Mouse (Mus musculus): ENCODE data around the gene Gm43552. TPM values are rescaled to one million over a fixed set of nuclear protein-coding genes. Genes with fewer than 3 reads are reported as not detected.
A peak's percentile ranks its signal among the peaks of the same experiment; 100 is the strongest.

Gene Gm43552
- polyA plus RNA-seq, 1 experiment, result not detected

GRCm38 (mm10) chr5:65438041-65438440 is 54.6 kb downstream of the Gm43552 start:
- Histone ChIP-seq H3K36me3 (ENCODE audit: control insufficient read depth, insufficient read depth) (no peaks in the 10 kb centered on the region), H3ac (ENCODE audit: control insufficient read depth, insufficient read length) (no peak overlapping the region), H3K4me3 (no peak overlapping the region), H3K79me2 (ENCODE audit: control insufficient read depth, insufficient read depth) (peaks cover 22% of the 10 kb centered on the region), H3K27me3 (ENCODE audit: control insufficient read depth, insufficient read depth, insufficient read length) (no peaks in the 10 kb centered on the region), H3K4me2 (ENCODE audit: low read depth) (peak overlapping the region; percentile 47)
- TF ChIP-seq POLR2A (IDR thresholded peaks at IDR 0.05; ENCODE audit: insufficient read length, low read depth), result no peak
- no peak for TF ChIP-seq CEBPB (IDR thresholded peaks at IDR 0.05; ENCODE audit: insufficient read depth, poor library complexity, severe bottlenecking)
- TF ChIP-seq MYOG (IDR thresholded peaks at IDR 0.05; ENCODE audit: control insufficient read depth in 1 of 3, insufficient read depth in 1 of 3, insufficient read length in 2 of 3, low read depth in 2 of 3), result no peak
- no peak for TF ChIP-seq SRF (IDR thresholded peaks at IDR 0.05; ENCODE audit: control insufficient read depth, insufficient read length, low read depth)
- TF ChIP-seq E2F4 (IDR thresholded peaks at IDR 0.05; ENCODE audit: insufficient read depth), result no peak
- no peak for TF ChIP-seq MAX (IDR thresholded peaks at IDR 0.05; ENCODE audit: low read depth)
- no peak for TF ChIP-seq TCF3 (IDR thresholded peaks at IDR 0.05; ENCODE audit: insufficient read length, low read depth)
- TF ChIP-seq REST (IDR thresholded peaks at IDR 0.05; ENCODE audit: insufficient read depth, insufficient read length), result no peak
- TF ChIP-seq TCF12 (IDR thresholded peaks at IDR 0.05; ENCODE audit: insufficient read depth, poor library complexity, severe bottlenecking), result no peak
- TF ChIP-seq USF1 (IDR thresholded peaks at IDR 0.05; ENCODE audit: low read depth), result no peak
- no peak for TF ChIP-seq MYOD1 (IDR thresholded peaks at IDR 0.05; ENCODE audit: control insufficient read depth in 1 of 3, insufficient read length in 2 of 3, low read depth in 2 of 3)

GRCm38 (mm10) chr5:65435806-65436561 is 56.6 kb downstream of the Gm43552 start, which contains the start of gene Ugdh:
Gene Ugdh (minus strand): TSS chr5:65435949.
- Histone ChIP-seq H3K79me2 (ENCODE audit: control insufficient read depth, insufficient read depth) (peaks cover 42% of the 10 kb centered on the region), H3K4me2 (ENCODE audit: low read depth) (peak within 1 kb of the TSS; percentile 93), H3K27me3 (ENCODE audit: control insufficient read depth, insufficient read depth, insufficient read length) (no peaks in the 10 kb centered on the region), H3K36me3 (ENCODE audit: control insufficient read depth, insufficient read depth) (no peaks in the 10 kb centered on the region), H3K4me3 (peak within 1 kb of the TSS; percentile 72), H3ac (ENCODE audit: control insufficient read depth, insufficient read length) (peak within 1 kb of the TSS; percentile 61)
- TF ChIP-seq TCF12 (IDR thresholded peaks at IDR 0.05; ENCODE audit: insufficient read depth, poor library complexity, severe bottlenecking) (no peak), POLR2AphosphoS2 (IDR thresholded peaks at IDR 0.05; ENCODE audit: insufficient read length, low read depth) (peak; percentile 98), REST (IDR thresholded peaks at IDR 0.05; ENCODE audit: insufficient read depth, insufficient read length) (no peak), SRF (IDR thresholded peaks at IDR 0.05; ENCODE audit: control insufficient read depth, insufficient read length, low read depth) (peak; percentile 6), MYOD1 (IDR thresholded peaks at IDR 0.05; ENCODE audit: control insufficient read depth in 1 of 3, insufficient read length in 2 of 3, low read depth in 2 of 3) (peak in 1 of 3 experiments; percentile 19), USF1 (IDR thresholded peaks at IDR 0.05; ENCODE audit: low read depth) (no peak), E2F4 (IDR thresholded peaks at IDR 0.05; ENCODE audit: insufficient read depth) (no peak), POLR2A (IDR thresholded peaks at IDR 0.05; ENCODE audit: insufficient read length, low read depth) (peak; percentile 95)

DNA sequence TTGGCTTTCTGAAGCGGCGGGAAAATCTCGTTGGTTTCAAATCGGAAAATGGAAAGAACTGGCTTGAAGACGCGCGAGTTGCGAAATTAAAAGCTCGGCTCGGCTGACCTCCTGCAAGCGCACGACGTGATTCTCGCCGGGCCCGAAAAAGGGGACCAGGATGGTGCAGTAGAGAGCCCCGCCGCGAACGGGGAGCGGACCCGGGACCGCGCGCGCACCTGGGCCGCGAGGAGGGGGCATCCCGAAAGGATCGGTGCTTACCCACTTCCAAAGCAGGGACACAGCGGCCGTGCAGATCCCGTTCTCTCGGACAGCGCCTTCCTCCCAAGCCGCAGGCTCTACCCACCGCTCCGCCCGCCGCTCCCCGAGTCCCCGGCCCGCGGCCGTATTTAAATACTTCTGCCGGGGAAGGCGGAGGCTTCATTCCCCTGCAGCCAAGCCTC is 57.2 kb downstream of the Gm43552 start:
- Histone ChIP-seq H3K4me3 (peak overlapping the region; percentile 72), H3K79me2 (ENCODE audit: control insufficient read depth, insufficient read depth) (peaks cover 48% of the 10 kb centered on the region), H3K36me3 (ENCODE audit: control insufficient read depth, insufficient read depth) (peaks cover 1% of the 10 kb centered on the region), H3K4me2 (ENCODE audit: low read depth) (peak overlapping the region; percentile 3), H3ac (ENCODE audit: control insufficient read depth, insufficient read length) (peak overlapping the region; percentile 61), H3K27me3 (ENCODE audit: control insufficient read depth, insufficient read depth, insufficient read length) (no peaks in the 10 kb centered on the region)
- TF ChIP-seq POLR2AphosphoS2 (IDR thresholded peaks at IDR 0.05; ENCODE audit: insufficient read length, low read depth) (peak; percentile 35), POLR2A (IDR thresholded peaks at IDR 0.05; ENCODE audit: insufficient read length, low read depth) (peak; percentile 65), TCF3 (IDR thresholded peaks at IDR 0.05; ENCODE audit: insufficient read length, low read depth) (no peak), MYOD1 (IDR thresholded peaks at IDR 0.05; ENCODE audit: control insufficient read depth in 1 of 3, insufficient read length in 2 of 3, low read depth in 2 of 3) (no peak), E2F4 (IDR thresholded peaks at IDR 0.05; ENCODE audit: insufficient read depth) (no peak), USF1 (IDR thresholded peaks at IDR 0.05; ENCODE audit: low read depth) (no peak), SRF (IDR thresholded peaks at IDR 0.05; ENCODE audit: control insufficient read depth, insufficient read length, low read depth) (no peak), TCF12 (IDR thresholded peaks at IDR 0.05; ENCODE audit: insufficient read depth, poor library complexity, severe bottlenecking) (no peak), MAX (IDR thresholded peaks at IDR 0.05; ENCODE audit: low read depth) (no peak), MYOG (IDR thresholded peaks at IDR 0.05; ENCODE audit: control insufficient read depth in 1 of 3, insufficient read depth in 1 of 3, insufficient read length in 2 of 3, low read depth in 2 of 3) (no peak), REST (IDR thresholded peaks at IDR 0.05; ENCODE audit: insufficient read depth, insufficient read length) (no peak)

GRCm38 (mm10) chr5:65434471-65435362 is 57.9 kb downstream of the Gm43552 start:
- H3K79me2 ChIP-seq (ENCODE audit: control insufficient read depth, insufficient read depth), result peaks cover 55% of the 10 kb centered on the region

More at GRCm38 (mm10) chr5:65434471-65435362, 57.9 kb downstream of the Gm43552 start:
- no peak for TF ChIP-seq MAX (IDR thresholded peaks at IDR 0.05; ENCODE audit: low read depth)
- 0 out of 2 replicates have a peak, but pooled peaks have one; percentile 46 for TF ChIP-seq CEBPB (IDR thresholded peaks at IDR 0.05; ENCODE audit: insufficient read depth, poor library complexity, severe bottlenecking)
- TF ChIP-seq MYOD1 (IDR thresholded peaks at IDR 0.05; ENCODE audit: control insufficient read depth in 1 of 3, insufficient read length in 2 of 3, low read depth in 2 of 3), result peak; percentile 19 to 52 (median 47)
- Histone ChIP-seq H3K36me3 (ENCODE audit: control insufficient read depth, insufficient read depth) (peaks cover 3% of the 10 kb centered on the region), H3K4me2 (ENCODE audit: low read depth) (peak overlapping the region; percentile 83), H3K4me3 (peak overlapping the region; percentile 72), H3K27me3 (ENCODE audit: control insufficient read depth, insufficient read depth, insufficient read length) (no peaks in the 10 kb centered on the region), H3ac (ENCODE audit: control insufficient read depth, insufficient read length) (peak overlapping the region; percentile 61)
